Mouse (Mus musculus): ENCODE results near the gene Rxra. TPM values are rescaled to one million over a fixed set of nuclear protein-coding genes. Genes with fewer than 3 reads are reported as not detected.

Gene Rxra
- 10 to 100 TPM; 41.5 to 45.9 TPM for total RNA-seq (2021)

GRCm38 (mm10) chr2:27676106-27676477 lies at the start of gene Rxra:
Gene Rxra, plus strand, starts transcription at chr2:27676440.
- peak; percentile 62 for DNase-seq (ENCODE audit: low spot score)
- intact Hi-C loops (cut with DNase I): loop anchor here (5.0 to 10.0 kb wide), 3 partner anchors 66 to 209 kb away; partner anchors contain the start of gene Col5a1

- intact Hi-C loops (cut with DNase I): no loop called here
- DNase-seq (ENCODE audit: low spot score): no peak
Observed at GRCm38 (mm10) chr2:27626604-27627003, 49.6 kb upstream of the Rxra start.

DNA sequence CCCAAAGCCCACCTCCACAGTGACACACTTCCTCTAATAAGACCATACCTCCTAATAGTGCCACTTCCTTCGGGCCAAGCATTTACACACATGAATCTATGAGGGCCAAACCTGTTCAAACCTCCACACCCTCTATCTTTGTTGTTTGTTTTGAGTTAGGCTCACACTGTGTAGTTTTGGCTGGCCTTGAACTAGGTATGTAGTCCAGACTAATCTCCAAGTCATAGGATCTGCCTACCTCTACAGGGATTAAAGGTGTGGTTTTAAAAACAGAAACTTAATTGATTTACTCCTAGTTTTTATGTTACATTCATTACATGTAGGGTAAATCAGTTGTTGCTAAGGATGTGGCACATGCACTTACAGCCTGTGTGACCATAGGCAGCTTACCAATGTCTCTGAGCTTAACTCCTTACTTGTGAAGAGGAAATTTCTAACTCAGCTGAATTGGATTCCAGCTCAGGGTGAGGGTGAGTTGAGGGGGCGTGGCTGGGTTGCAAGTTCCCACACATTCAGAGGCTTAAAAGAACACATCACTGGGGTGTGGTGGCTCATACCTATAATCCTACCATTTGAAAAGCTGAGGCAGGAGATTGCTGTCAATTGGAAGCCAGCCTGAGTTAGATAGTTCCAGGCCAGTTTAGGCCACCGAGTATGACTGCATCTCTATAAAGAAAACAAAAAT lies 45.5 kb upstream of the Rxra start:
- intact Hi-C loops (cut with DNase I): loop anchor here (5.0 kb wide), 1 partner anchor 137 kb away; no protein-coding TSS in a partner anchor
- DNase-seq (ENCODE audit: low spot score): no peak

- no peak for DNase-seq (ENCODE audit: low spot score)
- intact Hi-C loops (cut with DNase I): loop anchor here (5.0 kb wide), 1 partner anchor 134 kb away; no protein-coding TSS in a partner anchor
Observed at GRCm38 (mm10) chr2:27633471-27633870, 42.8 kb upstream of the Rxra start.

GRCm38 (mm10) chr2:27634018-27634417 lies 42.2 kb upstream of the Rxra start:
- intact Hi-C loops (cut with DNase I): loop anchor here (5.0 kb wide), 1 partner anchor 133 kb away; no protein-coding TSS in a partner anchor
- no peak for DNase-seq (ENCODE audit: low spot score)

DNA sequence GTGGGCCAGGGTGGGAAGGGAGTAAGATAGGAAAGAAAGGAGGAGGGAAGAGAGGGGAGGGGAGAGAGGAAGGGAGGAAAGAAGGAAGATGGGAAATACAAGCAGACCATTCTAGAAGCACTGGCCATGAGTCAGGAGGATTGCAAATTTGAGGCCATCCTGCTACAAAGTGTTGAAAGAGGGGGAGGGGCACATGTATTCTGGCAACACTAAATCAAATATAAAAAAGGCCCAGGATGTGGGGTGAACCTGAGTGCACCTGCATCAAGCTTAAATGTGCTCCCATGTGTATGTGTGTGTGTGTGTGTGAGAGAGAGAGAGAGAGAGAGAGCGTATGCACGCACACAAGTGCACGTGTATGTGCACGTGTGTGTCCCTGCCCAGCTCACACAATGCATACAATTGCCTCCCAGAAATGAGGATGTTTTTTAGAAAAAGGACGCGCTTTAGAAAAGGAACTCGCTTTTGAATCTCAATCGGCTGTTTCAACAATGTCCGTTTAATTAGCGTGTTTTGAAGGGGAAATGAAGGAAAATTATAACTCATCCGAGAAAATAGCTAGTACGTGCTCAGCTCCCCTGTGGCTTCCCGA lies 41.0 kb upstream of the Rxra start:
- intact Hi-C loops (cut with DNase I): no loop called here
- DNase-seq (ENCODE audit: low spot score): no peak

- DNase-seq (ENCODE audit: low spot score): no peak
- intact Hi-C loops (cut with DNase I): no loop called here
Observed at GRCm38 (mm10) chr2:27636796-27637195, 39.4 kb upstream of the Rxra start.

DNA sequence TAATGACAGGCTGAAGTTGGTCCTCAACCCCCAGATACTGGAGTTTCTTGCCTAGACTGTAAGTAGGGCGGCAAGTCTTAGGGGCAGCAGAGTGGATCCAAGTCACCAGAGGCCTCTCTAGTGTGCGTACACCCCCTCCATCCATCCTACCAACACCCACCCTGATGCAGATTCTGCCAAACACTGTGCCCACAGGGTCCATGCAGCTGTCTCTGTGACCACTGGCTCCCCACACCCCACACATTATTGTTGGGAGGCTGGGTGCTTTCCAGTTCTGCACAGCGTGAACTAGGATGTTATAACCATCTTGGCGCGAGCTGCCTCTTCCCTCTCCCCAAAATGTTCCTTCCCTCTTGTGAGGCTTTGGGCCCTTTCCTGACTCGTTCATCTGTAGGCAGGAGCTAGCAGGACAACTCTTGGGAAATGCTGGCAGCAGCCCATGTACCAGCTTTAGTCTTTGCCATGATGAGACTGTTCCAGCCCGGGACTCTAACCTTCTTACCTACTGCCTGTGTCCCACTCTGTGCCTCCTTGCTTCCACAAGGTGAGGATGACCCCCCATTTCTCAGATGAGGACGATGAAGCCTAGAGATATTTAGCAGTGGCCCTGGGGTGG lies 38.9 kb upstream of the Rxra start:
- no peak for DNase-seq (ENCODE audit: low spot score)
- intact Hi-C loops (cut with DNase I): no loop called here

- intact Hi-C loops (cut with DNase I): no loop called here
- DNase-seq (ENCODE audit: low spot score): no peak
Observed at GRCm38 (mm10) chr2:27639631-27640334, 36.5 kb upstream of the Rxra start.

- DNase-seq (ENCODE audit: low spot score): no peak
- intact Hi-C loops (cut with DNase I): no loop called here
Observed at GRCm38 (mm10) chr2:27640900-27641479, 35.2 kb upstream of the Rxra start.

GRCm38 (mm10) chr2:27644547-27645120 lies 31.6 kb upstream of the Rxra start:
- intact Hi-C loops (cut with DNase I): no loop called here
- DNase-seq (ENCODE audit: low spot score): no peak

GRCm38 (mm10) chr2:27645471-27645870 lies 30.8 kb upstream of the Rxra start:
- intact Hi-C loops (cut with DNase I): no loop called here
- no peak for DNase-seq (ENCODE audit: low spot score)

DNA sequence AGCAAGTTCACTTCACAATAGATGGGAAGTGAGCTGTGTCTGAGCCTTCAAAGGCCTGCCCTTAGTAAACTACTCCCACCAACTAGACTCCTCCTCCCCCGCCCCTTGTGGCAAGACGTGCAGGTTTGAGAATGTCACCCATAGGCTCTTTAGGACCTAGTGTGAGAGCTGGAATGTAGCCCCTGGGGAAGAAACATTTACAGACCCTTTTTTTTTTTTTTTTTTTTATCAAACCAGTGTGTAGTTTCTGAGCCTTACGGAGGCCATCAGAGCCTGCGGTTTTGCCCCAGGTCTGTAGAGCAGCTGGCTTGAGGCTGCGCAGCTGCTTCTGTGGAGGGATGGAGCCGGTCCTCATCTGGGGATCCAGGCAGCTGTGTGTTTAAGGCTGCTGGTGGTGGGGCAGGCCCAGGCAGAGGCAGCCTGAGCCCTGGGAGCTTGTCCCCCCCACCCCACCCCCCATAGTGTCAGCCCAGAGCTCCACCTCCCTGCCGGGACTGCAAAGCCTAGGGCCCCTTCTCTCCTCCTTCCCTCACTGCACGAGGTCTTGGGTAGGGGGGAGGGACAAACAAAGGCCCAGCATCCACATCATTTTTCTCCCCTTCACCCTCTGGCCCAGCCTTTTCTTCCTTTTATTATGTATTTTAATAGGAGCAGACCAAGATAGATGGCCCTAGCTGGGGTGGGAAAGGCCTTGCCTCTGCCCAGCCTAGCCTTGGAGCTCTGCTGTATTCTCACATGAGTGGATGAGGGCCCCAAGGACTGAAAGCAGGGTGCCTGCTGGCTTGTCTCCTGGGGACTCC lies 26.2 kb upstream of the Rxra start:
- intact Hi-C loops (cut with DNase I): no loop called here

GRCm38 (mm10) chr2:27650991-27651390 lies 25.2 kb upstream of the Rxra start:
- DNase-seq (ENCODE audit: low spot score): no peak
- intact Hi-C loops (cut with DNase I): no loop called here

More for the DNA sequence above, 26.2 kb upstream of the Rxra start:
- DNase-seq (ENCODE audit: low spot score): no peak

DNA sequence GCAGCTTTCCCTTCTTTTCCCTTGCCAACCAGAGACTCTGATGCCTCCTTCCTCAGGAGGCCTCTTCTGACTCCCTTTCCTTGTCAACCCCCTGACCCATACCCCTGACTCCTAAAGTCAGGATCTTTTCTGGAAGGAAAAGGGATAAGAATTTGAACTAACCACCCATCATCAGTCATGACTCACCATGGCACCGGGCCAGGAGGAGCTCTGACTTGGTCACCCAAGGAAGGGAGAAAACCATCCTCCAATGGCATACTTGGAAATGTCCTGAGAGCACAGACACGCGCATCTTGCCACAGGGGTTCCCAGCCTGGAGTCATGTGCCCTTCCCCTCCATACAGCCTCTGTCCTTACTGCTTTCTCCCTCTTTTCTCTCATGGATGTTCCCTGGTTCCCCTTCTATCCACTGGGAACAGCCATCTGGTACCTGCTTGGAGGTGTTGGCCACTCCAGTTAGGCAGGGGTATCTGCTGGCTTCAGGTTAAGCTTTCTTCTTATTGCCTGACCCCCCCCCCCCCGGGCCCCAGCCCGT lies 22.7 kb upstream of the Rxra start:
- intact Hi-C loops (cut with DNase I): no loop called here
- no peak for DNase-seq (ENCODE audit: low spot score)

GRCm38 (mm10) chr2:27654321-27655232 lies 21.7 kb upstream of the Rxra start:
- intact Hi-C loops (cut with DNase I): no loop called here
- DNase-seq (ENCODE audit: low spot score): no peak

DNA sequence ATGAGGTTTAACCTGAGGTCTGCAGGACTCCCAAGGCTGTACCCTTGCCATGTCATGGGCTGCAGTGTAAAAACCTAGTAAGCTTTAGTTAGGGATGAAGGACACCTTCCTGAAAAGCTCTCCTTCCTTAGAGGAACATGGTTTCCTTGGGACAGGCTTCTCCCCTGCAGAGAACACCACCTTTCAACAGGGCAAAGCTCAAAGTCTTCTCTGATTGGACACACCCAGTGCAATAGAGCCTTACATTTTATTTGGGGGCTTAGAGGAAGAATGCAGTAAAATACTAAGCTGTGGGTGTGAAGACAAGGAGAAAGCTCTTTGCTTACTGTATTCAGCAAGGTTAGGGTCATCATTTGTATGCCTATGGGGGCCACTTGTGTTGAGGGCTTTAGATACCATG lies 19.7 kb upstream of the Rxra start:
- no peak for DNase-seq (ENCODE audit: low spot score)
- intact Hi-C loops (cut with DNase I): no loop called here

GRCm38 (mm10) chr2:27665284-27665683 lies 11.0 kb upstream of the Rxra start:
- intact Hi-C loops (cut with DNase I): no loop called here
- no peak for DNase-seq (ENCODE audit: low spot score)

Data from heart, postnatal 25 days (tissue).